Mouse (Mus musculus): Measurements from ENCODE around the gene Gm49394. TPM values are rescaled to one million over a fixed set of nuclear protein-coding genes. Genes with fewer than 3 reads are reported as not detected.

Gm49394 gene
- polyA plus RNA-seq (2012; rRNA removed; ENCODE audit: low replicate concordance): 0.04 TPM in 2 replicates

GRCm38 (mm10) chr7:142669751-142670625, at the start of gene Gm49394:
Gene Gm49394, minus strand, starts transcription at chr7:142669942.

GRCm38 (mm10) chr7:142666659-142667058, 3.1 kb downstream of the Gm49394 start, which contains the start of gene Igf2:
Gene Igf2, minus strand, starts transcription at chr7:142666816.

Other genes with a start within 250 kb of the Gm49394 start
- gene Syt8, start 235.1 kb downstream of the Gm49394 start, polyA plus RNA-seq (2012; rRNA removed; ENCODE audit: low replicate concordance): 1.8 and 119 TPM in 2 replicates
- gene Tnni2, start 228.1 kb downstream of the Gm49394 start, polyA plus RNA-seq (2012; rRNA removed; ENCODE audit: low replicate concordance): 0.20 and 1.7 TPM in 2 replicates
- 33.4 and 47.1 TPM in 2 replicates for gene Lsp1, start 209.1 kb downstream of the Gm49394 start, polyA plus RNA-seq (2012; rRNA removed; ENCODE audit: low replicate concordance)
- gene Tnnt3, start 171.1 kb downstream of the Gm49394 start, polyA plus RNA-seq (2012; rRNA removed; ENCODE audit: low replicate concordance): not detected in 2 replicates
- gene Mrpl23, start 137.3 kb downstream of the Gm49394 start, polyA plus RNA-seq (2012; rRNA removed; ENCODE audit: low replicate concordance): 2.5 and 3.5 TPM in 2 replicates
- 11.0 and 22.4 TPM in 2 replicates for gene Igf2, start 3.1 kb downstream of the Gm49394 start, polyA plus RNA-seq (2012; rRNA removed; ENCODE audit: low replicate concordance)
- 1.2 and 543 TPM in 2 replicates for gene Ins2, start 73.4 kb upstream of the Gm49394 start, polyA plus RNA-seq (2012; rRNA removed; ENCODE audit: low replicate concordance)

All from duodenum, adult 2 months (tissue).